Comparison of ENCODE assay signal across 13 mouse cellular contexts in the genomic region with DNA sequence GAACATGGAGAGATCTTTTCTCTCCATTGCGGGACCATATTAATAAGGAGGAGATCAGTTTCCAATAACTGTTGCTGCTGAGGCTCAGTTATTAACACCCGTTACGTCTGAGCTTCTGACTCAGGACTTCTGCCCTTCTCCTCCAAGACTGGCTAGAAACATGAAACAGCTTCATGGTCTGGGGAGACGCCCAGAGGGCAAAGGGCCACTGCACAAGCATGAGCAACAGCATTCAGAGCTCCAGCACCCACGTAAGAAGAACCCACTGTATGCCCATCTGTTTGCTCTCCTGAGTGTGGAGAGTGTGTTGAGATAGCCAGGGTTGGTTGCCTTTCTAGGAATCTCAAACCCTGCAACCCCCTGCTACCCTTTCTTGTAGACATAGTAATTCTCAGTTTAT.
DNase-seq lines count a peak whose midpoint lies in the region; ATAC-seq lines count a peak whose summit lies in the region.
"Had no signal": no experiment of that assay in that cellular context is flagged by ENCODE, and none has a peak within 500 bp of the region (broad histone marks: within the 10 kb centered on the region; RNA-seq: fewer than 3 reads in every experiment).

No protein-coding gene starts in this region.

- H3K27ac ChIP-seq in kidney, embryonic 15.5 days, result 0 out of 2 replicates have a peak overlapping the region, but pooled peaks have one; percentile 37
- H3K27ac ChIP-seq: heart, embryonic 15.5 days; hindbrain, postnatal 0 days; limb, embryonic 13.5 days; macrophage had no signal

- H3K4me3 ChIP-seq in kidney, embryonic 15.5 days (replicated peaks), result no peak overlapping the region
- H3K4me3 ChIP-seq: erythroblast, embryonic 14.5 days; heart, embryonic 15.5 days; limb, embryonic 13.5 days had no signal

- no peaks in the 10 kb centered on the region for H3K27me3 ChIP-seq in kidney, embryonic 15.5 days
- H3K27me3 ChIP-seq: heart, embryonic 15.5 days; limb, embryonic 13.5 days had no signal

- H3K36me3 ChIP-seq in kidney, embryonic 15.5 days, result no peaks in the 10 kb centered on the region
- H3K36me3 ChIP-seq: heart, embryonic 15.5 days; limb, embryonic 13.5 days had no signal

- 0 out of 2 replicates have a peak, but pooled peaks have one; percentile 6 for ATAC-seq in kidney, embryonic 15.5 days (replicated peaks; ENCODE audit: low FRiP score)
- ATAC-seq: hindbrain, postnatal 0 days had no signal

- H3K4me1 ChIP-seq in kidney, embryonic 15.5 days, result peaks cover 28% of the 10 kb centered on the region

- WGBS in kidney, embryonic 15.5 days, result 47% methylated on average over 5 of the region's 5 CpGs

- H3K9ac ChIP-seq in kidney, embryonic 15.5 days, result no peak overlapping the region
- H3K9ac ChIP-seq: heart, embryonic 15.5 days; limb, embryonic 13.5 days had no signal

- peak; percentile 50 for DNase-seq in Muller cell, postnatal 12 days (ENCODE audit: inconsistent ontology term)
- DNase-seq in fibroblast of lung, adult 2 months (ENCODE audit: low read depth), result peak; percentile 70
- DNase-seq in lung, postnatal 25 days (ENCODE audit: low spot score), result peak; percentile 21
- no peak for DNase-seq in adrenal gland, postnatal 4 days (ENCODE audit: low spot score in 2 of 2)
- no peak for DNase-seq in cerebellum, postnatal 36 days
- DNase-seq in cerebellum, postnatal 14 days, result no peak
- DNase-seq: right cerebral cortex, postnatal 4 days had no signal

- no peaks in the 10 kb centered on the region for H3K9me3 ChIP-seq in kidney, embryonic 15.5 days (replicated peaks)
- H3K9me3 ChIP-seq: heart, embryonic 15.5 days; limb, embryonic 13.5 days had no signal

- H3K4me2 ChIP-seq in kidney, embryonic 15.5 days, result no peak overlapping the region
- H3K4me2 ChIP-seq: heart, embryonic 15.5 days; limb, embryonic 13.5 days had no signal

Comparison
In these comparisons a context has a peak if more than half of its experiments do, and no peak if none do; other contexts are left out.
1. DNase-seq: peak in Muller cell, postnatal 12 days (single experiment), fibroblast of lung, adult 2 months (single experiment) and lung, postnatal 25 days (single experiment); none in adrenal gland, postnatal 4 days (0 of 2), cerebellum, postnatal 36 days (0 of 2) and cerebellum, postnatal 14 days (0 of 2).